ENCODE assay signal across 13 mouse cellular contexts in genomic region chr11:110789537-110789936, GRCm38 (mm10).
"Had no signal": no experiment of that assay in that cellular context is flagged by ENCODE, and none has a peak within 500 bp of the region (broad histone marks: within the 10 kb centered on the region; RNA-seq: fewer than 3 reads in every experiment).

No protein-coding gene starts in this region.

- H3K27me3 ChIP-seq: limb, embryonic 12.5 days; liver, embryonic 13.5 days; midbrain, embryonic 13.5 days had no signal

- H3K4me2 ChIP-seq: limb, embryonic 12.5 days; liver, embryonic 13.5 days; midbrain, embryonic 13.5 days had no signal

- H3K9ac ChIP-seq: limb, embryonic 12.5 days; liver, embryonic 13.5 days; liver, postnatal 0 days; midbrain, embryonic 13.5 days had no signal

- H3K4me1 ChIP-seq: limb, embryonic 12.5 days; liver, embryonic 13.5 days; midbrain, embryonic 13.5 days had no signal

- H3K9me3 ChIP-seq: liver, embryonic 13.5 days had no signal

- ATAC-seq: intestine, embryonic 16.5 days; liver, postnatal 0 days; midbrain, embryonic 13.5 days had no signal

- H3K36me3 ChIP-seq: limb, embryonic 12.5 days; liver, embryonic 13.5 days; midbrain, embryonic 13.5 days had no signal

- DNase-seq: kidney, adult 9 months; kidney, postnatal 36 days; layer of hippocampus, adult 9-11 months; layer of hippocampus, postnatal 36 days; liver; liver, embryonic 13.5 days; liver, postnatal 0 days; right cerebral cortex, postnatal 14 days; thymus, adult 18-20 months; thymus, postnatal 14 days had no signal

- H3K27ac ChIP-seq: limb, embryonic 12.5 days; liver, embryonic 13.5 days; midbrain, embryonic 13.5 days had no signal

- H3K4me3 ChIP-seq: limb, embryonic 12.5 days; liver, embryonic 13.5 days; midbrain, embryonic 13.5 days had no signal
